25 mouse cellular contexts compared by ENCODE assay signal in the genomic region with DNA sequence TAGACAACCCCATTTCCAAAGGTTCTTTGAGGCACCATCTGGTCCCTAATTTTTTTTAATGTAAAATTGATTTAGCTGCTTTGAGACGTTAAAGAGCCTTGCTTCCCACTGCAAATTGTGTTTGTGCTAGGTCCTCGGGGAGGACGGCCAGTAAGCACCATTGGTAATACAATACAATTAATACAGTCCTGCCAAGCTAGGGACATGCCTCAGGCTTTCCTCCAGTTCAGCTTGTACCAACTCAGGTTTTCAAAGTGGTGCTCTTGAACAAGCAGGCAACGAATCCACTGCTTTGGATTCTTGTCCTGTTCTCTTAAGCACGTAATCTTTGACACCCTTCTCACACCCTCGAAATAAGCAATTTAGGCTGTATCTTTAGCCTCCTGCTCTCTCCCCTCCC. TPM values are rescaled to one million over a fixed set of nuclear protein-coding genes. Genes with fewer than 3 reads are reported as not detected.
DNase-seq lines count a peak whose midpoint lies in the region; ATAC-seq and TF ChIP-seq lines count a peak whose summit lies in the region.
"Had no signal": no experiment of that assay in that cellular context is flagged by ENCODE, and none has a peak within 500 bp of the region (broad histone marks: within the 10 kb centered on the region; RNA-seq: fewer than 3 reads in every experiment).

No protein-coding gene starts in this region.

- no peak overlapping the region for H3K9ac ChIP-seq in lung, postnatal 0 days (replicated peaks; ENCODE audit: low read depth)
- no peak overlapping the region for H3K9ac ChIP-seq in midbrain, embryonic 14.5 days (replicated peaks; ENCODE audit: low read length)
- H3K9ac ChIP-seq: liver, embryonic 15.5 days had no signal

- H3K36me3 ChIP-seq in lung, postnatal 0 days (ENCODE audit: insufficient read depth, low read length): no peaks in the 10 kb centered on the region
- H3K36me3 ChIP-seq in midbrain, embryonic 14.5 days (ENCODE audit: control insufficient read depth, insufficient read depth, low read length): no peaks in the 10 kb centered on the region
- H3K36me3 ChIP-seq: forebrain, embryonic 10.5 days; liver, embryonic 15.5 days had no signal

- H3K27ac ChIP-seq in gastrocnemius, adult 2 months: peak overlapping the region; percentile 81
- peak overlapping the region; percentile 3; the same call in 1 of the 2 replicates for H3K27ac ChIP-seq in lung, postnatal 0 days (ENCODE audit: low read length)
- peak overlapping the region; percentile 67 for H3K27ac ChIP-seq in brown adipose tissue, adult 24 weeks (replicated peaks; ENCODE audit: low read depth, low read length)
- H3K27ac ChIP-seq in midbrain, embryonic 14.5 days (replicated peaks; ENCODE audit: low read depth, low read length): peak overlapping the region; percentile 26; the same call in 1 of the 2 replicates
- H3K27ac ChIP-seq: forebrain, embryonic 10.5 days; liver, embryonic 15.5 days; stomach, postnatal 0 days had no signal

- H3K4me3 ChIP-seq in gastrocnemius, adult 2 months: peak overlapping the region; percentile 7; the same call in 1 of the 2 replicates
- no peak overlapping the region for H3K4me3 ChIP-seq in lung, postnatal 0 days (ENCODE audit: low read depth, low read length)
- no peak overlapping the region for H3K4me3 ChIP-seq in lung, adult 2 months (replicated peaks; ENCODE audit: extremely low read depth, low read depth, low read length)
- H3K4me3 ChIP-seq in brown adipose tissue, adult 24 weeks (ENCODE audit: insufficient read depth, low read depth, low read length): no peak overlapping the region
- H3K4me3 ChIP-seq in midbrain, embryonic 14.5 days (replicated peaks; ENCODE audit: low read depth, low read length): no peak overlapping the region
- H3K4me3 ChIP-seq: forebrain, embryonic 10.5 days; liver, embryonic 15.5 days had no signal

- ATAC-seq in lung, postnatal 0 days: no peak
- no peak; the same call in 1 of the 2 replicates for ATAC-seq in midbrain, embryonic 14.5 days (ENCODE audit: low FRiP score, low TSS enrichment)
- ATAC-seq: activated CD4-positive, CD25-positive, alpha-beta regulatory T cell, adult 4 months; Patski had no signal

- H3K4me2 ChIP-seq in lung, postnatal 0 days (replicated peaks; ENCODE audit: low read depth, low read length): no peak overlapping the region
- no peak overlapping the region for H3K4me2 ChIP-seq in midbrain, embryonic 14.5 days (ENCODE audit: low read length)
- H3K4me2 ChIP-seq: liver, embryonic 15.5 days had no signal

- no peaks in the 10 kb centered on the region for H3K27me3 ChIP-seq in lung, postnatal 0 days (replicated peaks; ENCODE audit: insufficient read depth, low read length)
- H3K27me3 ChIP-seq in midbrain, embryonic 14.5 days (ENCODE audit: control insufficient read depth, insufficient read depth, low read length): no peaks in the 10 kb centered on the region

- no peak for TF ChIP-seq POLR2A in lung, adult 2 months (IDR thresholded peaks at IDR 0.05; ENCODE audit: borderline replicate concordance, extremely low read depth, low read depth, low read length)

- H3K4me1 ChIP-seq in lung, postnatal 0 days (ENCODE audit: insufficient read depth, low read depth, low read length): no peaks in the 10 kb centered on the region
- H3K4me1 ChIP-seq in lung, adult 2 months (ENCODE audit: control insufficient read depth, insufficient read depth, low read length): peaks cover 11% of the 10 kb centered on the region
- peaks cover 15% of the 10 kb centered on the region for H3K4me1 ChIP-seq in brown adipose tissue, adult 24 weeks (ENCODE audit: control insufficient read depth, insufficient read depth, insufficient read length, low read length)
- H3K4me1 ChIP-seq in midbrain, embryonic 14.5 days (ENCODE audit: control insufficient read depth, insufficient read depth, low read length): peaks cover 25% of the 10 kb centered on the region
- H3K4me1 ChIP-seq: liver, embryonic 15.5 days had no signal

- no peak for TF ChIP-seq EP300 in lung, postnatal 0 days (IDR thresholded peaks at IDR 0.05)

- intact Hi-C loops in gastrocnemius, adult 2 months (cut with DNase I): no loop called here
- intact Hi-C loops in gastrocnemius, postnatal 14 days (cut with DNase I; ENCODE audit: low total_unique reads): no loop called here
- intact Hi-C loops in left cerebral cortex, postnatal 14 days (cut with DNase I): no loop called here

- 49% methylated on average over 6 of the region's 6 CpGs for WGBS in lung, postnatal 0 days
- 22% methylated on average over 6 of the region's 6 CpGs for WGBS in lung, adult 2 months
- WGBS in midbrain, embryonic 14.5 days: 27% methylated on average over 6 of the region's 6 CpGs

- TF ChIP-seq CTCF in gastrocnemius, adult 2 months (IDR thresholded peaks at IDR 0.05): no peak
- no peak for TF ChIP-seq CTCF in lung, postnatal 0 days (IDR thresholded peaks at IDR 0.05)
- no peak for TF ChIP-seq CTCF in lung, adult 2 months (IDR thresholded peaks at IDR 0.05; ENCODE audit: insufficient read depth, low read length)

- no peaks in the 10 kb centered on the region for H3K9me3 ChIP-seq in lung, postnatal 0 days (ENCODE audit: low read length)
- H3K9me3 ChIP-seq in midbrain, embryonic 14.5 days (ENCODE audit: control insufficient read depth, low read length): no peaks in the 10 kb centered on the region
- H3K9me3 ChIP-seq: forebrain, embryonic 10.5 days; liver, embryonic 15.5 days had no signal

- DNase-seq in gastrocnemius, adult 2 months: no peak
- no peak for DNase-seq in gastrocnemius, postnatal 14 days
- DNase-seq in lung, postnatal 0 days (ENCODE audit: low spot score): no peak
- DNase-seq in lung, adult 2 months: no peak
- DNase-seq in midbrain, embryonic 14.5 days: peak; percentile 52
- DNase-seq in left cerebral cortex, postnatal 14 days (ENCODE audit: low spot score in 2 of 2): no peak
- DNase-seq in spleen, adult 18-20 months: no peak
- DNase-seq: cerebellum, postnatal 14 days; kidney, adult 2 months; kidney, postnatal 14 days; right cerebral cortex, postnatal 25 days had no signal

RNA-seq across cellular contexts. Expression of gene Lrrc36, which starts 19.6 kb away (rescaled TPM):
- under 1 TPM; 0.64 to 0.73 TPM for total RNA-seq in gastrocnemius, adult 2 months (2021)
- under 1 TPM; 0.53 to 0.97 TPM for total RNA-seq in gastrocnemius, postnatal 14 days (2021)
- 3.7 and 3.9 TPM in 2 replicates for polyA plus RNA-seq in lung, postnatal 0 days (2015; fragmentation: Nextera tagmentation; extraction: Ambion mirVana)
- 5.5 and 7.5 TPM in 2 replicates for polyA plus RNA-seq in lung, adult 2 months (2012; rRNA removed)
- 0.88 and 1.0 TPM in 2 replicates for polyA plus RNA-seq in brown adipose tissue, adult 24 weeks (2012; ENCODE audit: insufficient read depth, insufficient read length, missing spikeins)
- polyA plus RNA-seq in midbrain, embryonic 14.5 days (2014; fragmentation: Nextera tagmentation; extraction: Ambion mirVana): 1.5 and 1.7 TPM in 2 replicates
- total RNA-seq in left cerebral cortex, postnatal 14 days (2021): under 1 TPM in 1 of 2 experiments, not detected in 1; 0.40 TPM
- total RNA-seq: granulocyte monocyte progenitor cell, adult 5-6 weeks had no signal
- polyA plus RNA-seq: activated CD4-positive, CD25-positive, alpha-beta regulatory T cell, adult 4 months; C2C12; Patski had no signal

RNA-seq across cellular contexts. Expression of gene Kctd19, which starts 19.7 kb away (rescaled TPM):
- total RNA-seq in gastrocnemius, adult 2 months (2021): under 1 TPM in 1 of 2 experiments, not detected in 1; 0.23 TPM
- total RNA-seq in gastrocnemius, postnatal 14 days (2021): under 1 TPM in 1 of 2 experiments, not detected in 1; 0.21 TPM
- 0.14 and 0.38 TPM in 2 replicates for polyA plus RNA-seq in lung, postnatal 0 days (2015; fragmentation: Nextera tagmentation; extraction: Ambion mirVana)
- polyA plus RNA-seq in lung, adult 2 months (2012; rRNA removed): 0.27 and 0.32 TPM in 2 replicates
- polyA plus RNA-seq in brown adipose tissue, adult 24 weeks (2012; ENCODE audit: insufficient read depth, insufficient read length, missing spikeins): not detected in 2 replicates
- not detected in 2 replicates for polyA plus RNA-seq in midbrain, embryonic 14.5 days (2014; fragmentation: Nextera tagmentation; extraction: Ambion mirVana)
- not detected for total RNA-seq in left cerebral cortex, postnatal 14 days (2021)
- total RNA-seq: adrenal gland, postnatal 4 days; granulocyte monocyte progenitor cell, adult 5-6 weeks; layer of hippocampus, postnatal 14 days; left cerebral cortex, postnatal 10 days had no signal
- polyA plus RNA-seq: activated CD4-positive, CD25-positive, alpha-beta regulatory T cell, adult 4 months; embryonic facial prominence, embryonic 14.5 days; forebrain, embryonic 10.5 days; heart, postnatal 0 days; liver, embryonic 15.5 days; neural tube, embryonic 11.5 days; Patski; stomach, postnatal 0 days had no signal

RNA-seq across cellular contexts. Expression of gene Tppp3, which starts 38.3 kb away (rescaled TPM):
- total RNA-seq in gastrocnemius, adult 2 months (2021): 10 to 100 TPM; 52.8 to 53.4 TPM
- total RNA-seq in gastrocnemius, postnatal 14 days (2021): 100 to 1,000 TPM; 191 to 254 TPM
- polyA plus RNA-seq in lung, postnatal 0 days (2015; fragmentation: Nextera tagmentation; extraction: Ambion mirVana): 675 and 696 TPM in 2 replicates
- polyA plus RNA-seq in lung, adult 2 months (2012; rRNA removed): 785 and 816 TPM in 2 replicates
- 29.6 and 45.2 TPM in 2 replicates for polyA plus RNA-seq in brown adipose tissue, adult 24 weeks (2012; ENCODE audit: insufficient read depth, insufficient read length, missing spikeins)
- polyA plus RNA-seq in midbrain, embryonic 14.5 days (2014; fragmentation: Nextera tagmentation; extraction: Ambion mirVana): 91.3 and 108 TPM in 2 replicates
- total RNA-seq in left cerebral cortex, postnatal 14 days (2021): 10 to 100 TPM; 41.2 to 49.7 TPM
- total RNA-seq: granulocyte monocyte progenitor cell, adult 5-6 weeks had no signal

RNA-seq across cellular contexts. Expression of gene Plekhg4, which starts 59.9 kb away (rescaled TPM):
- not detected for total RNA-seq in gastrocnemius, adult 2 months (2021)
- under 1 TPM; 0.07 to 0.08 TPM for total RNA-seq in gastrocnemius, postnatal 14 days (2021)
- polyA plus RNA-seq in lung, postnatal 0 days (2015; fragmentation: Nextera tagmentation; extraction: Ambion mirVana): 0.20 and 0.26 TPM in 2 replicates
- 0.25 and 0.36 TPM in 2 replicates for polyA plus RNA-seq in lung, adult 2 months (2012; rRNA removed)
- not detected in 2 replicates for polyA plus RNA-seq in brown adipose tissue, adult 24 weeks (2012; ENCODE audit: insufficient read depth, insufficient read length, missing spikeins)
- 1.4 and 3.0 TPM in 2 replicates for polyA plus RNA-seq in midbrain, embryonic 14.5 days (2014; fragmentation: Nextera tagmentation; extraction: Ambion mirVana)
- total RNA-seq in left cerebral cortex, postnatal 14 days (2021): 1 to 10 TPM; 1.7 to 4.9 TPM
- total RNA-seq: granulocyte monocyte progenitor cell, adult 5-6 weeks had no signal
- polyA plus RNA-seq: liver, embryonic 15.5 days had no signal

Comparison
In these comparisons a context has a peak if more than half of its experiments do, and no peak if none do; other contexts are left out.
1. H3K27ac ChIP-seq: peak in every context shown above with its lines; median percentile 81 in gastrocnemius, adult 2 months; 67 in brown adipose tissue, adult 24 weeks; 26 in midbrain, embryonic 14.5 days; 3 in lung, postnatal 0 days.